Mouse (Mus musculus): ENCODE measurements around the gene Spock1. TPM values are rescaled to one million over a fixed set of nuclear protein-coding genes. Genes with fewer than 3 reads are reported as not detected.

Gene Spock1
- not detected for total RNA-seq (2023)

DNA sequence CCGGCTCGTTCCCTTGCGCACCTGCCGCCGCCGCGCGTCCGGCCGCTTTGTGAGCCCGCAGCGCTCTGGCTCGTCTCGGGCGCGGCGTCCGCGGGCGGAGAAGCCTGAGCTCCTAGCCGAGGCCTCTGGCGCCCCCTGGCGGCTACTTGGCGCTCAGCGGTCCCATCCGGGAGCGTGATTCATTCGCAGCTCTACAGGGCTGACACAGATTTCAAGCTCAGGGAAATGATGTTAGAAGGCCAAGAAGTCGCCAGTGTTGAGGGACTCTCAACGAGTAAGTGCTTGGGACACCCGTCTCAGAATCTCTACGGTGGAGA, at the start of gene Spock1:
Spock1 (minus strand) TSS at position 67 of the 317 bp plus-strand sequence.

Other genes with a start within 250 kb of the Spock1 start
- 12.0 TPM for gene Klhl3, start 205.3 kb upstream of the Spock1 start, total RNA-seq (2023)
- 149 TPM for gene Hnrnpa0, start 220.2 kb upstream of the Spock1 start, total RNA-seq (2023)
- gene Idnk, start 249.3 kb upstream of the Spock1 start, total RNA-seq (2023): 102 TPM

Data from CD4-positive naive resting alpha-beta T cell, adult 57 days (primary cell).